Mouse (Mus musculus) macrophage (primary cell): ENCODE results near the gene Raver1. TPM values are rescaled to one million over a fixed set of nuclear protein-coding genes. Genes with fewer than 3 reads are reported as not detected.
"Not testable (repeated sequence)": the region's sequence is repeated elsewhere in the genome, so short reads cannot be mapped to it uniquely, and the experiment has no call there.

Experiments used
- H3K27ac ChIP-seq: fragments of 350-480 bp; formaldehyde crosslinking; 2 replicates; pipeline ENCODE4 v1.9.0; 2021
- H3K36me3 ChIP-seq: fragments of 350-480 bp; formaldehyde crosslinking; 2 replicates; pipeline ENCODE4 v1.9.0; 2021; ENCODE audit errors: inconsistent target
- H3K4me3 ChIP-seq: fragments of 350-480 bp; formaldehyde crosslinking; 2 replicates; pipeline ENCODE4 v1.9.0; 2021; ENCODE audit errors: inconsistent target
- H3K79me2 ChIP-seq: fragments of 350-480 bp; formaldehyde crosslinking; 2 replicates; pipeline ENCODE4 v1.9.0; 2021; ENCODE audit errors: inconsistent target
- WGBS: methylation state at CpG from one replicate; pipeline ENCODE4 v1.1.7; 2026; ENCODE audit warnings: inconsistent platforms; ENCODE audit not compliant: missing documents; 5-methylcytosine and 5-hydroxymethylcytosine counted together
- polyA plus RNA-seq: library from polyadenylated mRNA; stranded (reverse); fragments of 250-400 nt; gene quantifications from 3 replicates; pipeline ENCODE4 v1.2.4, GENCODE M21; 2018; ENCODE audit warnings: inconsistent platforms

Gene Raver1
- polyA plus RNA-seq, 1 experiment from 2014 or later: 24.3 TPM

- Histone ChIP-seq H3K79me2 (peaks cover 56% of the 10 kb centered on the region), H3K36me3 (peaks cover 30% of the 10 kb centered on the region; the same call in 1 of the 2 replicates), H3K27ac (peak overlapping the region; percentile 48), H3K4me3 (peak overlapping the region; percentile 86)
- 2% methylated on average over 22 of the region's 24 CpGs for whole genome bisulfite sequencing
Measured at GRCm38 (mm10) chr9:21090972-21091706, 669 bp downstream of the Raver1 start.

- Histone ChIP-seq H3K79me2 (peaks cover 62% of the 10 kb centered on the region), H3K36me3 (peaks cover 36% of the 10 kb centered on the region; the same call in 1 of the 2 replicates), H3K27ac (no peak overlapping the region), H3K4me3 (peak overlapping the region; percentile 86)
- 100% methylated on average over 1 of the region's 1 CpGs for WGBS
Measured at GRCm38 (mm10) chr9:21090537-21090936, 1.3 kb downstream of the Raver1 start.

GRCm38 (mm10) chr9:21083324-21083723 lies 8.5 kb downstream of the Raver1 start:
- 98% methylated on average over 3 of the region's 3 CpGs for WGBS
- H3K27ac ChIP-seq: no peak overlapping the region
- peaks cover 89% of the 10 kb centered on the region for H3K36me3 ChIP-seq
- peaks cover 73% of the 10 kb centered on the region for H3K79me2 ChIP-seq
- no peak overlapping the region for H3K4me3 ChIP-seq

GRCm38 (mm10) chr9:21081127-21081526 lies 10.7 kb downstream of the Raver1 start:
- Histone ChIP-seq H3K4me3 (no peak overlapping the region), H3K79me2 (peaks cover 51% of the 10 kb centered on the region), H3K27ac (no peak overlapping the region), H3K36me3 (peaks cover 93% of the 10 kb centered on the region)
- WGBS: 93% methylated on average over 9 of the region's 9 CpGs

GRCm38 (mm10) chr9:21075625-21076024 lies 16.2 kb downstream of the Raver1 start:
- 95% methylated on average over 3 of the region's 3 CpGs for WGBS
- H3K79me2 ChIP-seq: peaks cover 24% of the 10 kb centered on the region
- H3K27ac ChIP-seq: no peak overlapping the region
- H3K36me3 ChIP-seq: peaks cover 50% of the 10 kb centered on the region
- H3K4me3 ChIP-seq: no peak overlapping the region

GRCm38 (mm10) chr9:21074173-21074572 lies 17.6 kb downstream of the Raver1 start:
- Histone ChIP-seq H3K36me3 (peaks cover 35% of the 10 kb centered on the region), H3K27ac (no peak overlapping the region; the same call in 1 of the 2 replicates)

GRCm38 (mm10) chr9:21073044-21073840 lies 18.6 kb downstream of the Raver1 start, which contains the start of the genes Gm49373 and Fdx1l:
Gm49373 (minus strand) TSS chr9:21073096.
Fdx1l (minus strand) TSS chr9:21073614.
- Histone ChIP-seq H3K27ac (peak within 1 kb of the TSS; percentile 45), H3K36me3 (peaks cover 26% of the 10 kb centered on the region), H3K4me3 (peak within 1 kb of the TSS; percentile 84), H3K79me2 (peaks cover 30% of the 10 kb centered on the region)
- under 1% methylated on average over 56 of the region's 58 CpGs for WGBS

More at GRCm38 (mm10) chr9:21074173-21074572, 17.6 kb downstream of the Raver1 start:
- H3K79me2 ChIP-seq: peaks cover 30% of the 10 kb centered on the region
- H3K4me3 ChIP-seq: peak overlapping the region; percentile 84; the same call in 1 of the 2 replicates
- WGBS: 50% methylated on average over 1 of the region's 1 CpGs

- Histone ChIP-seq H3K79me2 (peaks cover 30% of the 10 kb centered on the region), H3K4me3 (peak overlapping the region; percentile 84), H3K36me3 (peaks cover 20% of the 10 kb centered on the region), H3K27ac (peak overlapping the region; percentile 37; the same call in 1 of the 2 replicates)
- WGBS: 7% methylated on average over 4 of the region's 4 CpGs
Measured at GRCm38 (mm10) chr9:21072641-21073040, 19.2 kb downstream of the Raver1 start.

GRCm38 (mm10) chr9:21067006-21067684 lies 24.7 kb downstream of the Raver1 start, which contains the start of gene Zglp1:
Zglp1 (minus strand) TSS chr9:21067093.
- Histone ChIP-seq H3K79me2 (peaks cover 20% of the 10 kb centered on the region), H3K36me3 (no peaks in the 10 kb centered on the region), H3K27ac (no peak within 1 kb of the TSS), H3K4me3 (no peak within 1 kb of the TSS)
- WGBS: 86% methylated on average over 14 of the region's 27 CpGs

- no peak overlapping the region for H3K4me3 ChIP-seq
- 93% methylated on average over 2 of the region's 2 CpGs for WGBS
- no peaks in the 10 kb centered on the region for H3K36me3 ChIP-seq
- no peaks in the 10 kb centered on the region for H3K79me2 ChIP-seq
- H3K27ac ChIP-seq: no peak overlapping the region
Measured at GRCm38 (mm10) chr9:21062928-21063327, 28.9 kb downstream of the Raver1 start.

- Histone ChIP-seq H3K27ac (no peak overlapping the region), H3K36me3 (no peaks in the 10 kb centered on the region), H3K79me2 (no peaks in the 10 kb centered on the region), H3K4me3 (no peak overlapping the region)
- 77% methylated on average over 10 of the region's 10 CpGs for WGBS
Measured at GRCm38 (mm10) chr9:21051578-21051977, 40.2 kb downstream of the Raver1 start.

GRCm38 (mm10) chr9:21045235-21045634 lies 46.6 kb downstream of the Raver1 start:
- Histone ChIP-seq H3K79me2 (no peaks in the 10 kb centered on the region), H3K27ac (no peak overlapping the region), H3K4me3 (no peak overlapping the region), H3K36me3 (no peaks in the 10 kb centered on the region)
- WGBS: 94% methylated on average over 3 of the region's 3 CpGs

GRCm38 (mm10) chr9:21044785-21045184 lies 47.0 kb downstream of the Raver1 start:
- H3K4me3 ChIP-seq, H3K27ac ChIP-seq, H3K79me2 ChIP-seq, H3K36me3 ChIP-seq: not testable (repeated sequence)
- WGBS: 88% methylated on average over 1 of the region's 1 CpGs

GRCm38 (mm10) chr9:21043563-21043962 lies 48.2 kb downstream of the Raver1 start:
- Histone ChIP-seq H3K36me3 (no peaks in the 10 kb centered on the region), H3K27ac (no peak overlapping the region), H3K4me3 (no peak overlapping the region), H3K79me2 (no peaks in the 10 kb centered on the region)
- WGBS: 86% methylated on average over 4 of the region's 4 CpGs
